Mouse (Mus musculus) MEL (cell line): Measurements from ENCODE around the gene Cx3cr1. TPM values are rescaled to one million over a fixed set of nuclear protein-coding genes. Genes with fewer than 3 reads are reported as not detected.

Experiments
- DNase-seq: peaks from one replicate; pipeline ENCODE4 v3.0.0; 2011; ENCODE audit warnings: low read depth, low spot score
- H3K27ac ChIP-seq: 2 replicates; pipeline ENCODE4 v1.5.1; 2012; ENCODE audit warnings: low read depth, mild to moderate bottlenecking, control low read depth, low read length, moderate library complexity; ENCODE audit not compliant: control insufficient read depth
- H3K27me3 ChIP-seq, 2 experiments: fragments of 150-350 bp in 1 of 2; sonication (generic) in 1 of 2; 2 replicates each; pipeline ENCODE4 v1.6.1; 2012; ENCODE audit warnings: low read length in 2 of 2, mild to moderate bottlenecking in 2 of 2, improper control_type of control experiment in 1 of 2, moderate library complexity in 1 of 2; ENCODE audit not compliant: insufficient read depth in 2 of 2, control insufficient read depth in 1 of 2
- H3K36me3 ChIP-seq, 2 experiments: 2 replicates each; pipeline ENCODE4 v1.6.1; 2012 to 2014; ENCODE audit warnings: low read length in 2 of 2, improper control_type of control experiment in 1 of 2, inconsistent platforms in 1 of 2, mild to moderate bottlenecking in 1 of 2; ENCODE audit not compliant: insufficient read depth in 2 of 2, control insufficient read depth in 1 of 2
- H3K4me1 ChIP-seq, 2 experiments: fragments of 150-350 bp in 1 of 2; sonication (generic) in 1 of 2; 2 replicates each; pipeline ENCODE4 v1.6.1; 2012; ENCODE audit warnings: low read length in 2 of 2, improper control_type of control experiment in 1 of 2, mild to moderate bottlenecking in 1 of 2; ENCODE audit not compliant: insufficient read depth in 2 of 2, control insufficient read depth in 1 of 2
- H3K4me3 ChIP-seq, 2 experiments: fragments of 150-350 bp in 1 of 2; sonication (generic) in 1 of 2; 2 replicates each; pipeline ENCODE4 v1.5.1; 2012; ENCODE audit warnings: low read depth in 2 of 2, low read length in 2 of 2, mild to moderate bottlenecking in 2 of 2, moderate library complexity in 2 of 2, control low read depth in 1 of 2, improper control_type of control experiment in 1 of 2; ENCODE audit not compliant: control insufficient read depth in 1 of 2, insufficient read depth in 1 of 2
- H3K79me2 ChIP-seq: 2 replicates; pipeline ENCODE4 v1.6.1; 2012; ENCODE audit warnings: mild to moderate bottlenecking, low read length, moderate library complexity; ENCODE audit not compliant: control insufficient read depth, poor library complexity, insufficient read depth
- H3K9ac ChIP-seq: 2 replicates; pipeline ENCODE4 v1.6.1; 2012; ENCODE audit warnings: low read depth, mild to moderate bottlenecking, control low read depth, low read length, moderate library complexity; ENCODE audit not compliant: control insufficient read depth, poor library complexity, severe bottlenecking
- H3K9me3 ChIP-seq: fragments of 150-350 bp; sonication (generic); replicated peaks from 2 replicates; pipeline ENCODE4 v1.6.1; 2012; ENCODE audit warnings: mild to moderate bottlenecking, low read length, improper control_type of control experiment, moderate library complexity; ENCODE audit not compliant: insufficient read depth
- BHLHE40 ChIP-seq: IDR thresholded peaks from 2 replicates; pipeline ENCODE4 v1.6.1; 2012; ENCODE audit warnings: low read depth, mild to moderate bottlenecking, inconsistent platforms, low read length, improper control_type of control experiment, borderline replicate concordance
- CHD1 ChIP-seq: IDR thresholded peaks from 2 replicates; pipeline ENCODE4 v1.6.1; 2012; ENCODE audit warnings: low read depth, mild to moderate bottlenecking, inconsistent platforms, low read length, improper control_type of control experiment
- CTCF ChIP-seq, 3 experiments: IDR thresholded peaks in 2 of 3; conservative IDR thresholded peaks in 1 of 3; 2 replicates each; pipeline ENCODE4 v1.5.1; 2011 to 2012; ENCODE audit warnings: low read length in 3 of 3, low read depth in 2 of 3, mild to moderate bottlenecking in 2 of 3, improper control_type of control experiment in 1 of 3, inconsistent platforms in 1 of 3, mixed read lengths in 1 of 3, moderate library complexity in 1 of 3; ENCODE audit not compliant: control insufficient read depth in 1 of 3, insufficient read depth in 1 of 3, poor library complexity in 1 of 3, severe bottlenecking in 1 of 3
- E2F4 ChIP-seq: IDR thresholded peaks from 2 replicates; pipeline ENCODE4 v1.6.1; 2011; ENCODE audit warnings: low read depth, low read length, improper control_type of control experiment, borderline replicate concordance
- ELF1 ChIP-seq: IDR thresholded peaks from 2 replicates; pipeline ENCODE4 v1.6.1; 2014; ENCODE audit warnings: low read depth, mild to moderate bottlenecking, inconsistent platforms, low read length, improper control_type of control experiment, moderate library complexity
- EP300 ChIP-seq, 2 experiments: IDR thresholded peaks; 2 replicates each; pipeline ENCODE4 v1.6.1; 2011; ENCODE audit warnings: improper control_type of control experiment in 2 of 2, low read length in 2 of 2, low read depth in 1 of 2, mild to moderate bottlenecking in 1 of 2
- GABPA ChIP-seq: IDR thresholded peaks from 2 replicates; pipeline ENCODE4 v1.6.1; 2012; ENCODE audit warnings: low read depth, mild to moderate bottlenecking, inconsistent platforms, low read length, improper control_type of control experiment, moderate library complexity
- HCFC1 ChIP-seq: IDR thresholded peaks from 2 replicates; pipeline ENCODE4 v1.6.1; 2012; ENCODE audit warnings: low read depth, mild to moderate bottlenecking, inconsistent platforms, low read length, improper control_type of control experiment, moderate library complexity
- JUND ChIP-seq: IDR thresholded peaks from 2 replicates; pipeline ENCODE4 v1.6.1; 2011; ENCODE audit warnings: low read depth, mild to moderate bottlenecking, improper control_type of control experiment, low read length
- KAT2A ChIP-seq: conservative IDR thresholded peaks from 2 replicates; pipeline ENCODE4 v1.6.1; 2012; ENCODE audit warnings: low read depth, low read length, improper control_type of control experiment, inconsistent platforms
- MAX ChIP-seq: IDR thresholded peaks from 2 replicates; pipeline ENCODE4 v1.6.1; 2011; ENCODE audit warnings: low read length, improper control_type of control experiment
- MAZ ChIP-seq: IDR thresholded peaks from 2 replicates; pipeline ENCODE4 v1.6.1; 2012; ENCODE audit warnings: low read depth, mild to moderate bottlenecking, inconsistent platforms, low read length, improper control_type of control experiment
- MEF2A ChIP-seq: IDR thresholded peaks from 2 replicates; pipeline ENCODE4 v1.6.1; 2014; ENCODE audit warnings: low read depth, mild to moderate bottlenecking, inconsistent platforms, low read length, improper control_type of control experiment; ENCODE audit not compliant: poor library complexity, insufficient replicate concordance, severe bottlenecking; ENCODE audit errors: extremely low read depth
- MYB ChIP-seq: IDR thresholded peaks from 2 replicates; pipeline ENCODE4 v1.6.1; 2011; ENCODE audit warnings: mild to moderate bottlenecking, low read depth, low read length, improper control_type of control experiment
- MYC ChIP-seq: IDR thresholded peaks from 2 replicates; pipeline ENCODE4 v1.6.1; 2011; ENCODE audit warnings: low read depth, mild to moderate bottlenecking, low read length, improper control_type of control experiment, moderate library complexity
- NELFE ChIP-seq: IDR thresholded peaks from 2 replicates; pipeline ENCODE4 v1.6.1; 2011; ENCODE audit warnings: low read depth, low read length, improper control_type of control experiment
- NRF1 ChIP-seq: IDR thresholded peaks from 2 replicates; pipeline ENCODE4 v1.6.1; 2014; ENCODE audit warnings: low read depth, mild to moderate bottlenecking, inconsistent platforms, low read length, improper control_type of control experiment, moderate library complexity; ENCODE audit not compliant: poor library complexity, insufficient read depth, severe bottlenecking
- POLR2A ChIP-seq, 2 experiments: IDR thresholded peaks; 2 replicates each; pipeline ENCODE4 v1.6.1; 2011 to 2012; ENCODE audit warnings: low read length in 2 of 2, mild to moderate bottlenecking in 2 of 2, control low read depth in 1 of 2, improper control_type of control experiment in 1 of 2, low read depth in 1 of 2, moderate library complexity in 1 of 2; ENCODE audit not compliant: control insufficient read depth in 1 of 2, insufficient read depth in 1 of 2, poor library complexity in 1 of 2
- POLR2AphosphoS2 ChIP-seq: IDR thresholded peaks from 2 replicates; pipeline ENCODE4 v1.6.1; 2011; ENCODE audit warnings: low read length, improper control_type of control experiment
- RAD21 ChIP-seq: IDR thresholded peaks from 2 replicates; pipeline ENCODE4 v1.6.1; 2011; ENCODE audit warnings: mild to moderate bottlenecking, low read depth, low read length, improper control_type of control experiment
- RCOR1 ChIP-seq: IDR thresholded peaks from 2 replicates; pipeline ENCODE4 v1.6.1; 2012; ENCODE audit warnings: low read depth, mild to moderate bottlenecking, inconsistent platforms, low read length, improper control_type of control experiment
- SIN3A ChIP-seq: IDR thresholded peaks from 2 replicates; pipeline ENCODE4 v1.6.1; 2012; ENCODE audit warnings: low read length, improper control_type of control experiment, inconsistent platforms
- TAL1 ChIP-seq: IDR thresholded peaks from 2 replicates; pipeline ENCODE4 v1.6.1; 2012; ENCODE audit warnings: mild to moderate bottlenecking, inconsistent platforms, low read length, moderate library complexity, mixed read lengths
- TBP ChIP-seq: IDR thresholded peaks from 2 replicates; pipeline ENCODE4 v1.8.0; 2011; ENCODE audit warnings: low read depth, low read length, improper control_type of control experiment
- UBTF ChIP-seq: IDR thresholded peaks from 2 replicates; pipeline ENCODE4 v1.6.1; 2012; ENCODE audit warnings: low read depth, mild to moderate bottlenecking, inconsistent platforms, low read length, improper control_type of control experiment, moderate library complexity, borderline replicate concordance; ENCODE audit not compliant: insufficient read depth
- USF1 ChIP-seq: IDR thresholded peaks from 2 replicates; pipeline ENCODE4 v1.6.1; 2014; ENCODE audit warnings: low read depth, mild to moderate bottlenecking, inconsistent platforms, low read length, improper control_type of control experiment, moderate library complexity
- USF2 ChIP-seq, 2 experiments: IDR thresholded peaks; 2 replicates each; pipeline ENCODE4 v1.6.1; 2011 to 2012; ENCODE audit warnings: improper control_type of control experiment in 2 of 2, low read length in 2 of 2, borderline replicate concordance in 1 of 2, inconsistent platforms in 1 of 2, low read depth in 1 of 2, mild to moderate bottlenecking in 1 of 2; ENCODE audit not compliant: insufficient read depth in 1 of 2
- ZKSCAN1 ChIP-seq: IDR thresholded peaks from 2 replicates; pipeline ENCODE4 v1.6.1; 2012; ENCODE audit warnings: low read depth, mild to moderate bottlenecking, inconsistent platforms, low read length, improper control_type of control experiment, moderate library complexity
- ZNF384 ChIP-seq: IDR thresholded peaks from 2 replicates; pipeline ENCODE4 v1.6.1; 2012; ENCODE audit warnings: low read depth, mild to moderate bottlenecking, inconsistent platforms, low read length, improper control_type of control experiment
- polyA plus RNA-seq, 2 experiments: library from polyadenylated mRNA; stranded (reverse) in 1 of 2; unstranded in 1 of 2; fragments of >175 nt in 1 of 2; fragments of >200 nt in 1 of 2; gene quantifications; 2 replicates each; pipeline versions ENCODE4 v1.2.1 to v1.2.4; 2012; ENCODE audit warnings: low replicate concordance in 2 of 2, low read depth in 1 of 2; ENCODE audit not compliant: insufficient read length in 2 of 2, insufficient read depth in 1 of 2, missing spikeins in 1 of 2
- total RNA-seq: library from RNA; depleted of rRNA; stranded (reverse); fragments of 300-350 nt; gene quantifications from 2 replicates; pipeline ENCODE4 v1.2.3, GENCODE M21; 2012

Gene Cx3cr1
- total and polyA plus RNA-seq, 3 experiments, result not detected

DNA sequence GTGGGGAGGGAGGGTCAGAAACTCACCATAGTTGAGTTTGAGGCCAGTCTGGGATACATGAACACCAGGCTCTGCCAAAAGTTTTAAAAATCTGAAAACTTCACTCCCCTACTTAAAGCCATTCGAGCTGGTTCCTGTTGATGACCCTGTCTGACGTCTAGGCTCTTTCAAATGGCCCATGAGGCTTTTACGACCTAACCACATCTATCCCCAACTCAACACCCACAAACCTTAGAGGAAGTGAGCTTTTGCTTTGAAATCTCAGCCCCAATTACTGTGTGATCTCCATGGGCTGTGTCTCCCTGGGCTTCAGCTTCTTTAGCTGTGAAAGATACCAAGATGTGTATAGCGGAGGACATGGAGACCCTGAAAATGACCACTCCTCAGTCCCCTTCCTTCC lies 131.2 kb downstream of the Cx3cr1 start:
- H3K4me3 ChIP-seq, result no peak overlapping the region
- no peak overlapping the region for H3K9ac ChIP-seq
- H3K79me2 ChIP-seq, result peaks cover 12% of the 10 kb centered on the region
- H3K9me3 ChIP-seq, result no peaks in the 10 kb centered on the region
- no peak for DNase-seq
- H3K36me3 ChIP-seq, result peaks cover 0 to 3% of the 10 kb centered on the region in 2 experiments; a peak in 2 of 4 replicates
- H3K27ac ChIP-seq, result no peak overlapping the region
- peaks cover 0 to 10% of the 10 kb centered on the region in 2 experiments; a peak in 2 of 4 replicates for H3K4me1 ChIP-seq
- 0 out of 2 replicates have a peak, but pooled peaks have one; percentile 19 for TF ChIP-seq RCOR1
- no peak for TF ChIP-seq EP300 (IDR thresholded peaks at IDR 0.05; ENCODE audit: low read depth in 1 of 2, low read length in 2 of 2)
- TF ChIP-seq, all 39 proteins: peak for 1
- H3K27me3 ChIP-seq, result no peaks in the 10 kb centered on the region

DNA sequence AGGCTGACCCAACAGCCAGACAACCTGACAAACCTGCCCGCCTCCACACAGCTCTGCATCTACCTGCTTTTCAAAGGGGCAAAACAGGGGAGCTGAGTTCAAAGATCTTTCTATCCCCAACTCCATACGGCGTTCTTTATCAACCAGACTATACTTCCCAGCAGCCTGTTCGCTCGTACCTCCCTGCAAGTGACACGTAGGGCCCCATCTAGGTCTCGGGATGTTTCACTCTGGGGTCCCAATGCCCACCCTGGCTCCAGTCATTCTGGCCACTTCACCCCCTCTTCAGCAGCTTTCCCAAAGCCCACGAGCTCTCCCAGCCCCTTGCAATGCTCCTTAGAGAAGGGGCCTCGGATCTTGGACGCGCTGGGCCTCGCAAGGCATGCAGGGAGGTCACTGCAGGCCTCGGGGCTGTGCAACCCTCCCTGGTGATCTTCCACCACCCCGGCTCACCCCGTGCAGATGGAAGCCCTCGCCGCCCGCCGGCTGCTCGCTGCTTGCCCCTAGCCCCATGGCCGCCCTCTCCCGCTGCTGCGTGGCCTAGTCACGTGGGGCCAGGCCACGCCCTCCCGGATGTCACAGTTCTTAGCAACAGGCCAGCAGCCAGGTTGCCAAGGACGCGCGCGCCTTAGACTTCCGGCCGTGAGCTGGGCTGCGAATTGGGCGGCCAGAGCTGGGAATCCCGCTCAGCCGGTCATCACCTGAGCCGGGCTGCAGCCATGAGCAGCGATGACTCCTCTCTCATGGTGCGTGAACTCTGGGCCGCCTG lies 132.5 kb downstream of the Cx3cr1 start, which contains the start of the genes Gorasp1 and Ttc21a:
Gene Gorasp1 (minus strand): TSS at position 561 of the 769 bp plus-strand sequence.
Gene Ttc21a (plus strand): TSS at position 602 of the 769 bp plus-strand sequence.
- peaks cover 12% of the 10 kb centered on the region for H3K79me2 ChIP-seq
- no peaks in the 10 kb centered on the region for H3K27me3 ChIP-seq
- H3K27ac ChIP-seq, result peak within 1 kb of the TSS; percentile 13
- H3K4me3 ChIP-seq, result peak within 1 kb of the TSS; percentile 77 to 84
- DNase-seq, result peak; percentile 92
- no peaks in the 10 kb centered on the region for H3K9me3 ChIP-seq
- peaks cover 0 to 10% of the 10 kb centered on the region in 2 experiments; a peak in 2 of 4 replicates for H3K4me1 ChIP-seq
- H3K36me3 ChIP-seq, result peaks cover 0 to 3% of the 10 kb centered on the region in 2 experiments; a peak in 3 of 4 replicates
- peak within 1 kb of the TSS; percentile 75 for H3K9ac ChIP-seq
- no peak for TF ChIP-seq CHD1
- TF ChIP-seq MYB, result no peak
- TF ChIP-seq NELFE, result peak; percentile 83
- TF ChIP-seq TBP, result no peak
- TF ChIP-seq UBTF, result no peak
- no peak for TF ChIP-seq CTCF (IDR thresholded peaks at IDR 0.05 in 2 of 3, conservative IDR thresholded peaks at IDR 0.05 in 1 of 3; ENCODE audit: control insufficient read depth in 1 of 3, insufficient read depth in 1 of 3, low read depth in 2 of 3, low read length in 3 of 3, poor library complexity in 1 of 3, severe bottlenecking in 1 of 3)
- peak; percentile 98 for TF ChIP-seq USF1
- peak; percentile 70 to 86 for TF ChIP-seq POLR2A (IDR thresholded peaks at IDR 0.05; ENCODE audit: control insufficient read depth in 1 of 2, insufficient read depth in 1 of 2, low read depth in 1 of 2, low read length in 2 of 2, poor library complexity in 1 of 2)
- no peak for TF ChIP-seq KAT2A
- TF ChIP-seq EP300 (IDR thresholded peaks at IDR 0.05; ENCODE audit: low read depth in 1 of 2, low read length in 2 of 2), result no peak
- no peak for TF ChIP-seq TAL1
- TF ChIP-seq MAX, result peak; percentile 97
- no peak for TF ChIP-seq MAZ
- TF ChIP-seq USF2 (IDR thresholded peaks at IDR 0.05; ENCODE audit: borderline replicate concordance in 1 of 2, insufficient read depth in 1 of 2, low read depth in 1 of 2, low read length in 2 of 2), result peak; percentile 67 to 85; a peak in 3 of 4 replicates
- no peak for TF ChIP-seq NRF1
- TF ChIP-seq POLR2AphosphoS2, result peak; percentile 77
- no peak for TF ChIP-seq ZKSCAN1
- peak; percentile 74 for TF ChIP-seq HCFC1
- TF ChIP-seq MEF2A, result no peak
- no peak for TF ChIP-seq GABPA
- TF ChIP-seq RAD21, result no peak
- peak; percentile 53; the same call in 1 of the 2 replicates for TF ChIP-seq MYC
- TF ChIP-seq SIN3A, result peak; percentile 99
- TF ChIP-seq E2F4, result no peak
- no peak for TF ChIP-seq JUND
- no peak for TF ChIP-seq ZNF384
- peak; percentile 57; the same call in 1 of the 2 replicates for TF ChIP-seq BHLHE40
- peak; percentile 65; the same call in 1 of the 2 replicates for TF ChIP-seq ELF1
